Mouse (Mus musculus): ENCODE measurements at regions not wholly inside any gene's neighbourhood (a gene's known extent, or its start where the extent isn't known, plus 50 kb on each side); places are given as distances from the start of the nearest gene placed in this dataset.

GRCm38 (mm10) chr6:89248574-89248973 lies 113.8 kb downstream of the Plxna1 start:
- DNase-seq (ENCODE audit: low spot score), result no peak

GRCm38 (mm10) chr6:89249303-89249702 lies 113.1 kb downstream of the Plxna1 start:
- no peak for DNase-seq (ENCODE audit: low spot score)

DNA sequence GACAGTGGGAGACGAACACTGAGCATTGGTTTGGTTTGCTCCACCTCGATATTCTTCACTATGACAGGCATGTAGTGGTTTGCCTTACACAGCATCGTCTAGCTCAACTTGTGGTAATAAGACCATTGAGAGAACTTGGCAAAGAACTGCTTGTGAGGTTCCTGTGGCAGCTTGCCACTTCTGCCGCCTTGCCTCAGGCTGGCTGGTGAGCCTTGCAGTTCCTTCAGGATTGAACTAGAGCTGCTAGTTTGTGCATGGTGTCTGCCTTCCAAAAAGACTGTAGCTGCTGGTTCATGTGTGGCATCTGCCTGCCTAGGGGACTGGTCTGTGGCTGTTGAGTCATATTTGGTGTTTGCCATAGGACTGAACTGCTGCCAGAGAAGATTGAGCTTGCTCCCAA lies 110.8 kb downstream of the Plxna1 start:
- DNase-seq (ENCODE audit: low spot score), result no peak

DNA sequence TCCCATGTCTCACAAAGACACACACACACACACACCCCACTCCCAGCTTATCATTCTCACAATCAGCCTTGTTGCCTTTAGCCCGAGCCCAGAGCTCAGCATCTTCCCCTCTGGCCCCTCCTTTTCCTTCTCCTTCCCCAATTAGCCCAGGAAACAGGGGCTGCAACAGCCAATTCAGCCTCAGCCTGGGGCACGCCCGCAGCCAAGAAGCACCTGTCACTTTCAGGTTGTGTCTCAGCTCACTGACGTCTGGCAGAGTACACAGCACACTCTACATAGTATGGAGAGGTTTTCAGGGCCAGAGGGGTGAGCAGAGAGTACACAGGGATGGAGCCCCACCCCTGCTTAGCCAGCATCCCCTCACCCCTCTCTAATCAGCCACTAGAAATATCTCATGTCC lies 106.4 kb downstream of the Plxna1 start:
- DNase-seq (ENCODE audit: low spot score), result no peak

GRCm38 (mm10) chr6:89256630-89257292 lies 105.7 kb downstream of the Plxna1 start:
- no peak for DNase-seq (ENCODE audit: low spot score)

DNA sequence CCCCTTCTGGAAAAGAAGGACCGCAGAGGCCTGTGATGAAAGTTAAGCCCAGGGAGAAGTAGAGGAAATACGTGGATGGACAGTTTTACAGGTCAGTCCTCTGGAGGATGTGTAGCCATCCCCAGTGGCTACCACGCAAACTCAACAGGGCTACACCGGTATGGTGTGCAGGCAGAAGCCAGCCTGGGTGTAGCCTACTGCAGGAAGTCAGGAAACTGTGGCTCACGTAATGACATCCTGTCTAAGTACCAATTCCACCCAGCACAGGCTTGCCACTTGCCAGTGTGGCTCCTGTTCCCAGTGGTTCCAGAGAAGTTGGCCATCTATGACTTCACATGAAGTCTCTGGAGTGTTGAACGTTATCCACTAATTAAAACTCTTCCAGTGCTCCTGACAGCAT lies 105.0 kb downstream of the Plxna1 start:
- no peak for DNase-seq (ENCODE audit: low spot score)

- no peak for DNase-seq (ENCODE audit: low spot score)
Observed at GRCm38 (mm10) chr6:89258140-89258539, 104.3 kb downstream of the Plxna1 start.

GRCm38 (mm10) chr6:89259406-89259994 lies 102.9 kb downstream of the Plxna1 start:
- no peak for DNase-seq (ENCODE audit: low spot score)

DNA sequence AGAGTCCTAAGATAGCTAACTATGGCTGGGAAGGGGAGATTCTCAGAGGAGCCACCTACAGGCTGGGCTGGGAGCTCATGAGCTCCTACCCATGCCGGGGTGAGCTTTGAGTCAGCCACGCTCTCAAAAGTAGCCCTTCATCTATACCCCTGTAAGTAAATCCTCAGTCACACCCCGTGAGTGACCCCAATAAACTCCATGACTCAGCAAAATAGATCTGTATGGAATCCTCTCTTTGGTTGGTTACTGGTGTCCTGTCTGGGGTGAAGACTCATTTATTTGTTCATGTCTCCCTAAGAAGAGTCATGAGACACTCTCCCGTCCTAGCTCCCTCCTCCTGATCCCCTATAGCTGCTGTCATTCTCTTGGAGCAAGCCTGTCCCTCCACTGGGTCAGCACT lies 99.5 kb downstream of the Plxna1 start:
- no peak for DNase-seq (ENCODE audit: low spot score)

- peak; percentile 16 for DNase-seq (ENCODE audit: low spot score)
Observed at GRCm38 (mm10) chr6:89265296-89265695, 97.1 kb downstream of the Plxna1 start.

All from thymus, postnatal 0 days (tissue).